Mouse (Mus musculus): ENCODE data around the gene Gria1.

GRCm38 (mm10) chr11:57091276-57091914 is 80.2 kb downstream of the Gria1 start:
- TF ChIP-seq CTCF (IDR thresholded peaks at IDR 0.05; ENCODE audit: low read depth, low read length) = no peak
- no peak for TF ChIP-seq POLR2A (IDR thresholded peaks at IDR 0.05; ENCODE audit: extremely low read depth, insufficient read depth, low read length)

All from liver, adult 2 months (tissue).